Mouse (Mus musculus) induced T-regulatory cell, adult 2 months (primary cell): ENCODE data around the gene Fus.

Source experiments
- DNase-seq: peaks from one replicate; pipeline ENCODE4 v3.0.0-alpha.2; 2012; ENCODE audit warnings: low read depth

The Fus gene

GRCm38 (mm10) chr7:127967004-127967921 lies at the start of gene Fus:
Gene Fus, plus strand, starts transcription at chr7:127967457.
- peak; percentile 97 for DNase-seq

GRCm38 (mm10) chr7:127918203-127918602 lies 49.1 kb upstream of the Fus start:
- peak; percentile 85 for DNase-seq

GRCm38 (mm10) chr7:127919290-127919689 lies 48.0 kb upstream of the Fus start:
- peak; percentile 61 for DNase-seq

GRCm38 (mm10) chr7:127921516-127921915 lies 45.7 kb upstream of the Fus start:
- peak; percentile 44 for DNase-seq

GRCm38 (mm10) chr7:127922451-127923275 lies 44.6 kb upstream of the Fus start:
- DNase-seq = peak; percentile 83

- no peak for DNase-seq
These were observed 43.5 kb upstream of the Fus start for GRCm38 (mm10) chr7:127923714-127924113.

GRCm38 (mm10) chr7:127925252-127925651 lies 42.0 kb upstream of the Fus start:
- no peak for DNase-seq

GRCm38 (mm10) chr7:127926066-127926465 lies 41.2 kb upstream of the Fus start:
- no peak for DNase-seq

- DNase-seq = no peak
These were observed 40.4 kb upstream of the Fus start for GRCm38 (mm10) chr7:127926846-127927245.

GRCm38 (mm10) chr7:127927726-127928125 lies 39.5 kb upstream of the Fus start:
- DNase-seq = no peak

GRCm38 (mm10) chr7:127928596-127928995 lies 38.7 kb upstream of the Fus start:
- DNase-seq = no peak

GRCm38 (mm10) chr7:127929923-127930322 lies 37.3 kb upstream of the Fus start, which contains the start of gene Prss8:
Gene Prss8, minus strand, starts transcription at chr7:127930104.
- DNase-seq = no peak

- no peak for DNase-seq
These were observed 36.6 kb upstream of the Fus start for GRCm38 (mm10) chr7:127930636-127931035.

GRCm38 (mm10) chr7:127931351-127932135 lies 35.7 kb upstream of the Fus start:
- no peak for DNase-seq

- peak; percentile 40 for DNase-seq
These were observed 34.8 kb upstream of the Fus start for GRCm38 (mm10) chr7:127932273-127933031.

- no peak for DNase-seq
These were observed 33.2 kb upstream of the Fus start for GRCm38 (mm10) chr7:127934075-127934474.

- peak; percentile 96 for DNase-seq
These were observed 32.1 kb upstream of the Fus start for GRCm38 (mm10) chr7:127935028-127935722.

GRCm38 (mm10) chr7:127935748-127936159 lies 31.5 kb upstream of the Fus start:
- DNase-seq = no peak

GRCm38 (mm10) chr7:127936216-127936884 lies 30.9 kb upstream of the Fus start:
- DNase-seq = peak; percentile 27

GRCm38 (mm10) chr7:127942097-127942496 lies 25.2 kb upstream of the Fus start:
- DNase-seq = peak; percentile 47
